Mouse (Mus musculus): Measurements from ENCODE around the gene Cir1.
A peak's percentile ranks its signal among the peaks of the same experiment; 100 is the strongest.

Gene Cir1

DNA sequence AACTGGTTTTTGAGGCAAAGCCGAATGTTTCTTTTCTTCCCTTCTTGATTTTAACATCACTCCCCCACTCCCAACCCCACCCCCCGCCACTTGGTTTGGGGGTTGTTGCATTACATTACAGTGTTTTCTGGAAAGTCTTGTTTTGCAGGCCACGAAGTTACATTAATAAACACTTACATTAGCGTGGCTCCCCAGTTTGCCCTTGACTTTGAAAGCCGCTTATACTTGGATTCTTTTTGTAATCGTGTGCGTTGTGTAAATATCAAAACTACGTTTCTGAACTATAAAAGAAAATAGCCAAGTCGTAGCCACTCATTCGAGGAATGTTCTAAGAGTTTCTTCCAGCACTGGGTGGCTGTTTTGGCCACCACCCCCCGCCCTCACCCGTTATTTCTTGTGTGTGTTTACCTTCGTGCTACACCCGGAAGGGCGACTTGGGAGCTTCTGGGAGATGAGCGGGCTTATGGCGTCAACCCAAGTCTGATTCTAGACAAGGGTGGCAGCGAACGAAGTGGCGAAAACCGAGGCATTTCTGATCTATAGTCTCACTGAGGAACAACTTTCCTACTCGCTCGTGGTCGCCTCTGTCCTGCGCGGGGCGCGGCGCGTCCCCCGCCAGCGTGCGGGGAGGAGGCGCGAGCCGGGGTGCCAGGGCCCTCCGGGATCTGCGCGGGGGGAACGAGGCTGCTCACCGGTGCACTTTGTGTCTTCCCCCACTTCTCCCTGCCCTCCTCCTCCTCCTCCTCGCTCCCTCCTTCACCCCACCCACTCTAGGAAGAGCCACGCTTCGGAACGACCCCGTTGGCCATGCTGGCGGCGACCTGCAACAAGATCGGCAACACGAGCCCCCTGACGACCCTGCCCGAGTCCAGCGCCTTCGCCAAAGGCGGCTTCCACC lies 39.9 kb downstream of the Cir1 start:
- DNase-seq (ENCODE audit: low read depth, low spot score): peak; percentile 45

DNA sequence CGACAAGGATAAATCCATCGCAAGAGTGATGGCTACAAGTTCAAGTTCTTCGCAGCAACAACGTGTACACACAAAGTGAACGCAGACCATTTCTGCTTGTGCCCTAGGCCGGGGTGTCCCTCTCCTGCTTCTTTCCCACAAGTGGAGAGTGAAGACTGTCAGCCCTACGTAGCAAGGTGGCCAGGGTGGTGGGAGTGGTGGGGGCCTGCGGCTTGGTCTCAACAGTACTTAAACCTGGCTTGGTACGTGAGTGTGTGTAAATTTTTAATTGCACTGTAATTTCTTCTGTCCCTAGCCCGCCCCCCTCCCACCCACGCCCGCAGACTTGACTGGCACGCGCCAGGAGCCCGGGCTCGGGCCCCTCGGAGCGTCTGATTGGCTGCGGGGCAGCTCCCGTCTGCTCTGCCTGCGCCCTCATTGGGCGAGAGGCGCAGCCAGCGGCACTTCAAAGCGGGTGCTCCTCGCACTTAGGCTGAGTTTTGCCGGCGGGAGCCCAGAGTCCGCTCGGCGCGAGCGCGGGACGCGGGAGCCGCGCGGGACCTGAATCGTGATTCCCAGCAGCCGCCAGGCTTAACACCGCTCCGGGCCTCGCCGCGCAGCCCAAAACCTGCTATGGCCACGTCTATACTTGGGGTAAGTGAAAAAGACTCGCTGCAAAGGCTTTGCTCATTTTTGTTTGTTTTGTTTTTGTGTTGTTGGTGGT lies 40.9 kb downstream of the Cir1 start, which contains the start of gene Sp9:
Sp9 (plus strand) TSS at position 467 of the 703 bp plus-strand sequence.
- DNase-seq (ENCODE audit: low read depth, low spot score): peak; percentile 86

DNA sequence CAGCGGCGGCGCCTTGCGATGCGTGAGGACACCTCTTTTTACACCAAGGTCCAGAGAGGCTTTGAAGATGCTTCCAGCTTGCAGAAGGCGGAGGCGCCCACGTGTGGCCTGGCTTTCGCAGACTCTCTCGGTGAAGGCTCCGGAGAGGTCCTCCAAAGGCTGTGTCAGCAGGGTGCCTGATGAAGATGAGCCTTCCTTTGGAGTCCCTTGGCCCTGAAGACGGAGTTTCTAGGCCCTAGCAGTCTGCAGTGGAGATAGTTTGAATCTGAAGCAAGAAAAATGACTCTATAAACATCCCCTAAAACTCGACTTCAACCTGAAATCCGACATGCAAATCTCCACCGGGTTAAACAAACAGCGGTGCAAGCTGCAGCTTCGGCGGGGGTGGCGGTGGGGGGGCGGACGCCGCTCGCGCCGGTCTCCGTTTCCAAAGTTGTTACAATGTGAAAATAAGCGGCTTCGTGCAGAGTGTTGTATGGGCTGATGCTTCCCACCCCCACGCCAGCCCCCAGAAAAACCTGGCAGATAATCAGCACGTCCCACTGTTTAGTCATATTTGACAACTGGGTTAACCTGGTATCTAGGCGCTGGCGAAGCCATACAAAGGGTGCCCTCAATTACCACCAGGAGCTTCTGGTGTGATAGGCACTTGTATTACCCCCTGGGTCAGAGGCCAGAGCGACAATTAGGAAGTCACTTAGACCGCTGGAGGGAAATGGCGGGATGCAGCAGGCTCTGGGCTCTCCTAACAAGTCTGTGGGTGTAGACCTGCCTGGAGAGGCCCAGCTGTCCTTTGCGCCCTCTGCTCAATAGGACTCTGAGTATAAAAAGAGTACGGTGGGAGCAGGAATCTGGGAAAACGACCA lies 41.7 kb downstream of the Cir1 start:
- DNase-seq (ENCODE audit: low read depth, low spot score): peak; percentile 40

DNA sequence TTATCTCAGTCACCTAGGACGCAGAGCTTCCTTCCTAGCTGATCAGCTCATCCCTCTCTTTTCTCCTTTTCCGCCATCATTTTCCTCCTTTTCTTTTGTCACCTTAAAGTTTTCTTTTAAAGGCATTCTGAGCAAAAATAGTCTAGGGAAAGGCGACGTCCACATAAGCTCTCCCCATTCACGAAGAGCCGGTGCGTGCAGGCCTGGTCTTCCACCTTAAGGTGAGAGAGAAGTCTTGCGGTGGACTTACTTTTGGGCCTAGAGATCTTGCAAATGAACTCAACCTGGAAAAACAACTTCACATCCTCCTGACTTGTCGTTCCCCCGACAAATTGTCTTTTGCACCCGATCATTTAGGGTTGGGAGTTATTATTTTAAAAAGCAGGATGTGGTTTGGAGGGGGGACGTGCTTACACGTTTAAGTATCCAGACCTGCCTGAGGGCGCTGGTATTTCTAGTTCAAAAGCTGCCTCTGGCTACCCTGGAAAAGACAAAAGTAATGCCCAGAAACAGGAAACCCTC lies 42.4 kb downstream of the Cir1 start:
- DNase-seq (ENCODE audit: low read depth, low spot score): no peak

DNA sequence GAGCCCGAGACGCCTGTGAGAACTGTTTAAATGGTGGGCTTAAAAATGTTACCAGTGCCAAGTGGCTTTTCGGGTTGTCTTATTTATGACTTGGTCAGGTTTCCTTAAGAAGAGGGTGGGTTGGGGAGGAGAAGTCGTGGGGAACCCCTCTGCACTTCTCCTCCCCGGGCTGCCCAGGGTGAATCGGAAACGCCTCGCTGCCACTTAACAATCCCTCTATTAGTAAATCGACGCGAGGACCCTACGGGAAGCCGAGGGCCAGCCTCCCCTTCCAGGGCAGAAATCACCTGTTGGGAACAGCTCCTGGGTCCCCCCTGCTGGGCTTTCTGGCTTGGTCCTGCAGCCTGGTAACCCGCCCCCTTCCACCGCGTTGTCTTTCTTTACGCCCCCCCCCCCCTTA lies 42.8 kb downstream of the Cir1 start:
- DNase-seq (ENCODE audit: low read depth, low spot score): peak; percentile 33

DNA sequence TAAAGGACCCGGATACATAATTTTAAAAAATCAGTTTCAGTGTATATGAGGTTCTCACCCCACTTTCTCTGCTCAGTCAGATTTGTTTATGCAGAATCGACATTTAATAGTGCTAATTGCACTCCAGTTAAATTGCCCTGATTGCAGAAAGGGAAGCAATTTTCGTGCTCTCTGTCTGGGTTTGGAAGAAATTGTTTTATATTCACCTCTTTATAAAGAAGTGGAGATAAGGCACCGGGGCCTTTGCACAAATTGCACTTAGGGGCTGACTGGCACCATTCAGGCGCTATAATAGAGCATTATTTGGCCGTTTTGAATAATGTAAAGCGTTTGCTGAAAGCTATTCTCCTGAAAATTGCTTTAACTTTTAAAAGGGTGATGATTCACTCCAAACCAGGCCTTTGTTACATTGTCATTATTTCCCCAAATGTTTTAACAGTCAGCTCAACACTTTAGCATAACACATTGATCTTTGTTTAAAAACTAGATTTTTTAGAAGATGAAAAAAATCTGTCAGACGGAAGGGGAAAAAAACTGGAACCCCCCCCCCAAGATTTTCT lies 43.6 kb downstream of the Cir1 start:
- no peak for DNase-seq (ENCODE audit: low read depth, low spot score)

DNA sequence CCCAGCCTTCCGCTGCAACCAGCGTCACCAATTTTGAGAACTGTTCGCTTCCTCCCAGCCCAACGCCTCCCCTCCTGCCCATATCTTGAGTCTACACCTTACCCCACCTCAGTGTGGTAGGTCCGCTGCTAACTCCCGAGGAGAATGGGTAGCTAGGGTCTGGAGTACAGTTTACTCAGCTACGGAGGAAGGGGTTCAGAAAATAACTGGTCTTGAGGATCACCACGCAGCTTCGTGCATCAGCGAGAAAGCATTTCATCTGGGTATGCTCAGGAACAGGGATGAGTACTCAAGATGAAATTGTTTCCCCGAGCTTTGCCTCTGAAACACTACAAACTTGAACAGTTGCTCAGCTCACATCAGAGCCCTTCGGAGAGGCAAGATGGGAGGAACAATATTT lies 44.2 kb downstream of the Cir1 start:
- DNase-seq (ENCODE audit: low read depth, low spot score): no peak

DNA sequence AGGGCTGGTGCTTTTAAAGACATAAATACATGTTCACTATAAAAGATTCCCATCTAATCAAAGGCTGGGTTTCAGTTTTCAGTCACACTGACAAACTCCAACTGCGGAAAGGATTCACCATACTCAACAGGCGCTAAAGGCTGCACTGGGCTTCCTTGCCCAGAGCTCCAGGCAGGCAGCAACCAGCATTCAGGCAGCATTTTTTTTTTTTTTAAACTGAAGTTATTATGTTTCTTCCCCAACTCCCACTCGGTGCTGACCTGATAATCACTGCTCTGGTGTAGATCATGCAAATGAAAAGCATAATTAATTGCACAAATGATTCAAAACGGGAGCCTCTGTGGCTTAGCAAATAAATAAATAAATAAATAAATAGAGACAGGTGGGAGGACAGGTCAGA lies 44.7 kb downstream of the Cir1 start:
- DNase-seq (ENCODE audit: low read depth, low spot score): no peak

DNA sequence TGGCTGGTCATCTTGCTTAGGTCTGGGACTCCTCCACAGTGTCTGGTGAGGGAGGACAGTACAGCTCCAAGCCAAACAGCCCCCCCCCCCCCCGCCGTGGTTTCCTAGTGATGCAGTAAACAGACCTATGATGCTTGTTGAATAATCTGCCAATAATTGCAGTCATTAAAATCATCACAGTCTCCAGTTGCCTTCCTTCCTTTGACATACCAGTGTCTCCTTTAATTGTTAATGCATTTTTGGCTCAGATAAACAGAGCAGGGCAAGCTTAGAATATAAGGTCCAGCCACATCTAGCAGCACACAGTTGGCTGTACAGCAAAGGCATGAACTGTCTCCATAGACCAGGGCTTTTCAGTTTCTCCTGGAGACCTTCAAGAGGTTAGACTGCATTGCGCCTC lies 45.3 kb downstream of the Cir1 start:
- DNase-seq (ENCODE audit: low read depth, low spot score): no peak

DNA sequence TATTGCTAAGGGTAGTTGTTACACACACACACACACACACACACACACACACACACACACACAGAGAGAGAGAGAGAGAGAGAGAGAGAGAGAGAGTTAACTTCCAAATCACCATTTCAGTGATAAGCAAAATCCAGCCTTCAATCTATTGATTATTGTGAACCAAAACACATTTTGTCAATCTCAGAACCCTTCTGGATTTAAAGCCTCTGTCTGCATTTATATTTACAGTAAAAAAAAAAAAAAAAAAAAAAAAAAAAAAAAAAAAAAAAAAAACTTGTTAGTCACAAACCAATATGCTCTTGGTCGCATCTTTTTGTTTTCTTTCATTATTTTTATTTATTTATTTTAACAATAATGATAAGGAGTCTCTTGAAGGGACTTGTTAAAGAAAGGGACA lies 45.9 kb downstream of the Cir1 start:
- DNase-seq (ENCODE audit: low read depth, low spot score): no peak

DNA sequence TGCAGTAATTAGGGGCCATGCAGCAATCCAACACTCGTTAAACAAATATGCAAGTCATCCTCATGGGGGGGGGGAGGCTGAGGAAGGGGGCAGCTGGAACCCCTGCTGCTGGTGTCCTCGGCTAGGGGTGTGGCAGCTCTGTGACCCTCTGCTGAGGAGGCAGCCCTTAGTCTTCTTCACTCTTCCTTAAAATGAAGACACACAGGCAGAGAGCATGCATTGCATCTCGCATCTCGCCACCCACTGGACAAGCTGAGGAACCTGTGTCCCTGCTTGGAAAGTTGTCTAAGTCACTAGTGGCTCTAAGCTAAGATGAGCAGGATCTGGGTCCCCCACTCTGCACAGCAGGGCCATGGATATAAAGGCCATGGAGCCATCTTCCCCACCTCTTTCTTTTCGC lies 46.5 kb downstream of the Cir1 start:
- DNase-seq (ENCODE audit: low read depth, low spot score): peak; percentile 26

DNA sequence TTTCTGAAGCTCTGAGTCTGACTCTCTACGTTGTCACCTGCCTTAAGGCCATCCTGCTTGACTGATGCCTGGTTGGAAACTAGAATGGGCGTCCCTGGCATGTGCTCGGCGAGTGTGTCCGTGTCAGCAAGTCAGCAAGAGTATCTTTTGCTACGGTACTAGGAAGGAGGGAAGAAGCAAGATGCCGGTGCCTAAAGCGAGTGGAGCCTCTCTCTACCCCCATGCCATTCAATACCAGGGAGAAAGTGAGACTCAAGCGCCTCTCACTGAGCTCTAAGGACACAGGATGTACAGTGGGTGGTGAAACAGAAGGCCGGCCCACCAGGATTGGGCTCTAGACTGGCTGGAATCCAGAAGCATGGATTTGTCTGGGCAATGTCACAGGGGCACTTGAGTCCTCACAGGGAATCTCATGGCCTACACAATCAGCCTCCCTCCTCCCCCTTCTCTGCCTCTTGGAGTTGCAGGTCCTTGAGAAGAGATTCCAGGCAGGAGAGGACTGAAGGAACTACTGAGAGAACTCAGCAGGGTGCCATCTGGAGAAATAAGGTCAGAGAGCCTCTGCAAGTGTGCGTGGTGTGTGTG lies 47.8 kb downstream of the Cir1 start:
- DNase-seq (ENCODE audit: low read depth, low spot score): peak; percentile 48

DNA sequence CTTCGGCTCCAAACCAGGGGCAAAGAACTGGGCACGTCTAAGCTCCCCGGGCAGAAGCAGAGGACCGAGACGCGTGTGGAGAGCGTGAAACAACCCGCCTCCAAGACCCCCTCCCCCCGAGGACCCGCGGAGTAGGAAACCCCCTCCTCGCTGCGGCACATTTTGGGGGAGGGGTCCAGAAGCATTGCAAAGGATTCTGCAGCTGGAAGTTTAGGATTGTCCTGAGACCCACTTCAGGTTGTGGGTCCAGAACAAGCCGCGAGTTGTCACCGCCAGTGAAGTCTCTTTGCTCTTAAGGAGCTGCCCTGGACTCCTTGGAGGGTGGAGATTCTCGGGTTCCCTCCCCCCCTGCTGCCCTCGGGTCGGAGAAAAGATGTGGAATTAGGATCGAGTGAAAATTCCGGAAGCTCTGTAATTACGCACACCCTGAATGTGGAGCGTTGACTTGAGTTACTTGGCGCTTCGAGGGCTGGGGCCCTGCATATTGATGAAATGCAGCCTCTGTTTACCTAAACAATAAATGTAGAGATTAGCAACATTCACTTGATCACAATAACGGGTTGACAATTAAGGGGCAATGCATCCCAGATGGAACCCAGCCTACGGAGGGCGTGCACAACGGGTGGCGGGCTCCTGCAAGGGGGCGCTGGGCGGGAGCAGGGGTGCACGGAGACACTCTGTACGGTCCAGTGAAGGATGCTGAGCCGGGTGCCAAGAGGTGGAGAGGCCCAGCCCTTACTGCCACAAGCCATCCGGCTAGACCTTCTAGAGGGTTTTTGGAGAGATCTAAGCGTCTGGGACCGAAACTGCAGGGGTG lies 48.5 kb downstream of the Cir1 start:
- DNase-seq (ENCODE audit: low read depth, low spot score): peak; percentile 71

DNA sequence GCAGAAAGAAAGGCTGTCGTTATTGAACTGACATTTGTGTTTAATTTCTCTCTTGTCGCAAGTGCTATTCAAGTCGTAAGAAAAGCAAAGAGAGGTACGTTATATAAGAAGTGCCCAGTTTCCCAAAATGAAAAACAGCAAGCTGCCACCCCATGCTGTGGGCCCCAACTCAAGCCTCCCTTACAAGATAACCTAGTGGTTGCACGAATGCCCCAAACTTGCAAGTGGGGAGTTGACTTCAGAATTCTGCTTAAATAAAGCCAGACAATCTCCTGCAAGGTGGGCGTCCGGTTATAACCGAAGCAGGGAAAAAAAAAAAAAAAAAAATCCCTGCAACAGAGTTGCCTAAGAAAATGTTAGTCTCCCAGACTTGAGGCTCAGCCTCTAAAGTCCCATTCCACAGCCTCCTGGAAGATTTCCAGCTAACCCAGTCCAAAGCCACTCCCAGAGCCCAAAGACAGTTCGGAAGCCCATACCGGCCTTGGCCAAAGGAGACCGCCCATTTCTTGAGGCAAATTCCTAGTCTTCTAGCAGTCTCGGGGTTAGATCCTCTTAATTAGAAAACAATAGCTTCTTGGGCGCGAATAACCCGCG lies 49.2 kb downstream of the Cir1 start:
- DNase-seq (ENCODE audit: low read depth, low spot score): peak; percentile 61

DNA sequence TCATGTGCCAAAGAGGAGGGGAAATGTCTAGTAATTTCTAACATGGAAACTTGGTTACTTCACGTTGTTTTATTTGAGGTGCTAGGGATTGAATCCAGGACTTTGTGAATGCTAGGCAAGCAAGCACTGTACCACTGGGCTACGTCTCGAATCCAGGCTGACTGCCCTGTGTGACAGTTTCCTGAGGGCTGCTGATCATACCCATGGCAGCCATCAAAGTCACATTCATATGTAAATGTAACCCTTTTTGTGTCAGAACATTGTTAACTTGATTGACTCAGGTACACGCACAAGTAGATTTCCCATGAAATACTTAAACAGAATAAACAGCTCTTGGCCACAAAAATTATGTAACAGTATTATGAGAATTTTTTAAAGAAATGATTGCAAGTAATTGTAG lies 63.8 kb downstream of the Cir1 start:
- DNase-seq (ENCODE audit: low read depth, low spot score): peak; percentile 64

DNA sequence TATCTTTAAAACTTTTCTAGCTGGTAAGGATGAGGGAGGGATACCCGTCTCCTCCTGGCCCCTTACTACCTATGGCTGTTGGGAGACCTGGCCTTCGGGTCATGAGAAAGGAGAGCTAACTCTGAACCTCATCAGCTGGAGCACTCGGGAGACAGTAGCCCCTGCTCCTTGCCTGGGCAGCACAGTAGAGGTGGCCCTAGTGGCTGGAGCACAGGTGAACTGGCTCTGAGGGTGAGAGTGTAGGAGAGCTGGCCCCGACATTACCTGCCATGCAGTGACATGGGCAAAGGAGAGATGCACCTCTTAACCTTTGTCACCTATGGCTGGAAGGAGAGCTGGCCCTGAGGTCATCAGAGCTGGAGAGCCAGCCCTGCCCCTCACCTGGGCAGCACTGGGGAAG lies 71.2 kb downstream of the Cir1 start:
- DNase-seq (ENCODE audit: low read depth, low spot score): no peak
